Mouse (Mus musculus) myocyte (in vitro differentiated cells): Measurements from ENCODE around the gene Gng7.

Experiments used
- MYOD1 ChIP-seq, 3 experiments: IDR thresholded peaks; one replicate each; pipeline ENCODE4 v1.6.1; 2011; ENCODE audit warnings: control low read depth in 2 of 3, low read depth in 2 of 3, mild to moderate bottlenecking in 2 of 3, moderate library complexity in 1 of 3; ENCODE audit not compliant: insufficient read length in 2 of 3, control insufficient read depth in 1 of 3
- POLR2A ChIP-seq: IDR thresholded peaks from one replicate; pipeline ENCODE4 v1.6.1; 2011; ENCODE audit warnings: low read depth, mild to moderate bottlenecking, control low read depth, moderate library complexity; ENCODE audit not compliant: insufficient read length
- USF1 ChIP-seq: IDR thresholded peaks from one replicate; pipeline ENCODE4 v1.6.1; 2011; ENCODE audit warnings: low read depth, mild to moderate bottlenecking, control low read depth, moderate library complexity

GRCm38 (mm10) chr10:81000197-81001062 lies 14.3 kb downstream of the Gng7 start:
- TF ChIP-seq MYOD1 (IDR thresholded peaks at IDR 0.05; ENCODE audit: control insufficient read depth in 1 of 3, insufficient read length in 2 of 3, low read depth in 2 of 3) (no peak), POLR2A (no peak), USF1 (no peak)
